Mouse (Mus musculus): ENCODE results near the gene Tmbim7.

The Tmbim7 gene

DNA sequence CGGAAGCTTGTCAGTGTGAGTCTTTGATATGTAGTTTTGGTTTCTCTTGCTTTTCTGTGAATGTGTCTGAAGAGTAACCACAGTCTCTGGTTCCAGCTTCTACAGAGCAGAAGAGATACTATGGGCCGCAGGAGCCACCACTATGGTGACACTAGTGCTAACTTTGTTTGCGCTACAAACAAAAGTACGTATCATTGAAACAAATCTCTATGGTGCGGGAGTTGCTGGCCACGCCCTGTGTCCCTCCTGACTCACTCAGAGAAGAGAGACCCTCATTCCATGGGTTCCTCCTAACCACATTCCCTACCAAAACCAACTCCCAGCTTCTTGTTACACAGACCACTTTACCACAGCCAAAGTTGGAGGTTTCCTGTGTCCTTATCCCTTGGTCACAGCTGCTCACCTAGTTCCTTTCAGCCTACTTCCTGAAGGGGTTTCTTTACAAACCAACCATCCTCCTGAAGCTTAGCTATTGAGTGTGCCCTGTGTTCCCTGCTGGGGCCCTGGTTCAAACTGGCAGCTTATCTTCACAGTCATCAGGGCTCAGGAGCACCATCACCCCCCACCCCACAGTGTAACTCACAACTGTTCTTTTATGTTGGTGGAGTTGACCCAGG, 19.1 kb downstream of the Tmbim7 start:
- no peak for DNase-seq

- no peak for DNase-seq
These were observed 37.3 kb downstream of the Tmbim7 start for GRCm38 (mm10) chr5:3688298-3688697.

DNA sequence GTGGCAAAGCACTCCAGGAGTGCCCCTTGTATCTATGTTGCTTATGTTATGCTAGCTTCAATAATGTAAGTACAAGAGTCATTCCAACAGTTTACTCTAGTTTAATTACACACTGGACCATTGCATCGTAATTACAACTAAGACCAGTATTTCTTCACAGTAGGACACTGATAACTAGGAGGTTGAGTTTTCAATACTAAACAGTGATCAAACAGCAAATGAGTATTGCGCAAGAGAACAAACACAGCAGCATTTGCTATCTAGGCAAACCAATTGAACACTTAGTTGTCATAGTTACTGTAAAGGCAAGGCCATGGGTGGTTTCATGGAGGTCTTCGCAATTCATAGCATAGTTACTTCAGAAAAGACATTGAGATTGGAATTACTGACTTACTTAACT, 40.3 kb downstream of the Tmbim7 start:
- DNase-seq, result no peak

- DNase-seq, result no peak
These were observed 42.0 kb downstream of the Tmbim7 start for GRCm38 (mm10) chr5:3692956-3693355.

- DNase-seq, result no peak
These were observed 44.2 kb downstream of the Tmbim7 start for GRCm38 (mm10) chr5:3695191-3695590.

- DNase-seq, result no peak
These were observed 45.0 kb downstream of the Tmbim7 start for GRCm38 (mm10) chr5:3696031-3696430.

DNA sequence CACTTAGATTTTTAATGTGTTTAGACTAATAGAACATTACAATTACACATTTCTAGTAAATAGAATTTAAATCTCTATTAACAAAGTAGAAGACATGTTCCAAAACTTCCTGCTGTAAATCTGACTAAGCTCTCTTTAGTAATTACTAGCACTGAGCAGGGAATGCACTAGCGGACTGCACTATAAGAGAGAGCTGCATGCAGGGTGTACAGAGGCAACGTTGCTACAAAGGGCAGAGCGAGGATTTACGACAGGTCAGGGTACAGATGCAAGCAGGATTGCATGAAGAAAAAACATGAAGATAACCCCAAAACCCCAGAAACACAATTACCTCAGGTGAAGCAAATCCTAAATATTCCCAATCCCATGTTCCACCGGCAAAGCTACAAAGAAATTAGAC, 49.0 kb downstream of the Tmbim7 start:
- DNase-seq, result no peak

- no peak for DNase-seq
These were observed 51.2 kb downstream of the Tmbim7 start for GRCm38 (mm10) chr5:3702180-3702579.

DNA sequence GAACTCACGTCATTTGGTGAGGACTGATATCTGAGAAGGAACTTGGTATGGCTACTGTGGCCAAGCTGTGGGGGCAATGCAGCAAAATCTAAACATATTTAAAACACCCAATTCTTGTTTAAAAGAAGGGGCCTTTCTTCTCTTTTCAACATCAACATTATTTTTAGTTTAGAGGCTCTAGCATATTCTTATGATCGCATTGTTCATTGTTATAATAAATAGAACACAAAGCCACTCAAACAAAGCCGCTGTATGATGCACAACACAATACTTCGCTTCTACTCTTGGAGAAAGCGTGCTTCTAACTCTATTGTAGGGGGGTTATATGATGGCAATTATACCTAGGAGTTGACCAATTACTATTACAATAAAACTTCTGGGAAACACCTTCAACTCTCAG, 64.8 kb downstream of the Tmbim7 start:
- DNase-seq, result no peak

- DNase-seq, result no peak
These were observed 68.4 kb downstream of the Tmbim7 start for GRCm38 (mm10) chr5:3719371-3719770.

GRCm38 (mm10) chr5:3722873-3723272, 71.9 kb downstream of the Tmbim7 start:
- DNase-seq, result no peak

DNA sequence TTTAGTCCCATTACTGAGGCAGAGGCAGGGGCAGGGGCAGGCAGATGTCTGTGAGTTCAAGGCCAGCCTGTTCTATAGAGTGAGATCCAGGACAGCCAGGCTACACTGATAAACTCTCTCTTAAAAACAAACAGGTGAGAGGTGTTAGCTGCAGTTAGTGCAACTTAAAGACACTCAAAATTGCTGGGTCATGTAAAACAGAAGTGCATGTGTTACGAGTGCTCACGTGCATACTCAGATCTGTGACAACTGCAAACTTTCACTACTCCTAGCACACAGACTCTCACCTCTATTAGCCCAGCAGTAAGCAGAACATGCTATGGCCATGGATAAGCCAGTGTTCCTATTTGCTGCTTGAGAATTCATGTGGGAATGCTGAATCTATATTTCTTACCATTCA, 72.4 kb downstream of the Tmbim7 start:
- DNase-seq, result no peak

GRCm38 (mm10) chr5:3725491-3725890, 74.5 kb downstream of the Tmbim7 start:
- DNase-seq, result no peak

DNA sequence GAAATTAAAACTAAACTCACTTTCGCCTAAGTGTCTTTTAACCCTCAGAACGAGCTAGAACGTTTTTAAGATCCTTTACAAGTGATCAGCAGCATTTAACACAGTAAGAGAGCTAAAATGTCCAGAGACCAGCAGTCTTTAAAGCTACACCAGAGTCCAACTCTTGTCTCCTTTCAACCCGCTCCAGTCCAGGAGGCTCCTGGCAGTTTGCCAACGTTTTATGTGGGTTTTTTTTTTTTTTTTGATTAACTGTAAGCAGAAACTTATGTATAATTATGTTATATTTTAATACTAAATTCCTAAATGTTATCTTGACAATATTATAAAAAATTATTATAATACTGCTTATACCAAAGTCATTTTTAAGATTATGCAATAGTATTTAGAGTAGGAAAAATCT, 77.8 kb downstream of the Tmbim7 start:
- DNase-seq, result no peak

Data from kidney, adult 11 months (tissue).